In the genomic region with DNA sequence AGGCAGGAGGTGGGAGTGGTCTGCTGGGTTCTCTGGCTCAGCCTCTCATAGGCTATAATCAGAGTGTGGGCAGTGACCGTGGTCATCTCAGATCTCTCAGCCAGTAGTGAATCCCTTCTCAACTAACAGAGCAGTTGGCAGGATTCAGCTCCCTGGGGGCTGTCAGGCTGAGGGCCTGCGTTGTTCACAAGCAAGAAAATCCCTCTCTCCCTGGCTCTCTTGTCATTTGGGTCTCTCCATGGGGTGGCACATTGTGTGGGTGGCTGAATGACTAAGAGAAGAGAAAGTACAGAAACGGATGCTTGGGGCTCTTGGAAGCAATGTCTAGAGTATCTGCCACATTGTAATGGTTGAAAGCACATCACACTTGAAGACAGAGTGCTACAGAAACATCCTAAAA, we compare ENCODE assay signal across 14 mouse cellular contexts.
DNase-seq lines count a peak whose midpoint lies in the region; ATAC-seq lines count a peak whose summit lies in the region.
"Had no signal": no experiment of that assay in that cellular context is flagged by ENCODE, and none has a peak within 500 bp of the region (broad histone marks: within the 10 kb centered on the region; RNA-seq: fewer than 3 reads in every experiment).

No protein-coding gene starts in this region.

- ATAC-seq in inflammation-experienced regulatory T-cells, adult 6 months = no peak
- ATAC-seq: activated CD4-positive, CD25-positive, alpha-beta regulatory T cell, adult 4 months; forebrain, embryonic 16.5 days had no signal

- peak; percentile 17 for DNase-seq in adrenal gland, postnatal 14 days
- no peak for DNase-seq in adrenal gland, postnatal 36 days
- peak; percentile 30 to 54 for DNase-seq in layer of hippocampus, adult 18-20 months (ENCODE audit: low spot score in 2 of 2)
- DNase-seq in layer of hippocampus, postnatal 14 days (ENCODE audit: low spot score in 2 of 2) = no peak
- DNase-seq in brain, adult 2 months (ENCODE audit: low read depth, low spot score) = peak; percentile 82
- DNase-seq in left cerebral cortex, postnatal 14 days (ENCODE audit: low spot score in 2 of 2) = peak; percentile 54 to 73
- no peak for DNase-seq in urinary bladder, postnatal 10 days (ENCODE audit: low spot score)
- DNase-seq: cerebellum, postnatal 25 days; kidney, postnatal 14 days; lung, postnatal 14 days; thymus, adult 2 months had no signal

- intact Hi-C loops in left cerebral cortex, postnatal 14 days (cut with DNase I) = loop anchor here (5.0 kb wide), 1 partner anchor 101 kb away; no protein-coding TSS in a partner anchor

Comparison
In these comparisons a context has a peak if more than half of its experiments do, and no peak if none do; other contexts are left out.
1. DNase-seq: peak in adrenal gland, postnatal 14 days (single experiment), layer of hippocampus, adult 18-20 months (2 of 2), brain, adult 2 months (single experiment) and left cerebral cortex, postnatal 14 days (2 of 2); none in adrenal gland, postnatal 36 days (0 of 2), layer of hippocampus, postnatal 14 days (0 of 2) and urinary bladder, postnatal 10 days (single experiment).